Mouse (Mus musculus) cerebral cortex, adult 2 months (tissue): ENCODE data around the gene Fam83f.

Experiments
- WGBS: fragments of 180-500 bp; shearing (Covaris S2); methylation state at CpG from one replicate; pipeline ENCODE4 v1.1.7; 2018; 5-methylcytosine and 5-hydroxymethylcytosine counted together

Gene Fam83f

GRCm38 (mm10) chr15:80705828-80706549 lies 34.3 kb downstream of the Fam83f start:
- WGBS, result 15% methylated on average over 18 of the region's 18 CpGs

DNA sequence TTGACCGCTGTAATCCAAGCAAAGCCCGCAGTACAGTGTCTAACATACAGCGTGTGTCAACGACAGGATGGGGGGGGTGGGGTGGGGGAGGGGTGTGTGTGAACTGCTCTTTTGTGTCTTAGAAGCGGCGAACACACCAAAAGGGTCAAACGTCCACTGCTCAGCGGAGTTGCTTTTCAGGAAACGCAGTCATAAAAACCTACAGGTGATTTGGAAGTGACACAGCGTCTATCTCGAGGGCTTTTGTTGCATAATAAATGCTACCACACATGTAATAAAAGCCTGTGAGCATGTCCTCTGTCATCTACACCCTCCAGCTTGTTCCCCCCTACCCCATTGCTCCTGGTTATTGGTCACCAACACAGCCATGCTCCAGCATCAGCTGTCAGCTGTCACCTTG lies 34.9 kb downstream of the Fam83f start:
- 8% methylated on average over 11 of the region's 11 CpGs for WGBS

- WGBS, result 15% methylated on average over 8 of the region's 8 CpGs
Observed at GRCm38 (mm10) chr15:80707088-80707487, 35.4 kb downstream of the Fam83f start.

DNA sequence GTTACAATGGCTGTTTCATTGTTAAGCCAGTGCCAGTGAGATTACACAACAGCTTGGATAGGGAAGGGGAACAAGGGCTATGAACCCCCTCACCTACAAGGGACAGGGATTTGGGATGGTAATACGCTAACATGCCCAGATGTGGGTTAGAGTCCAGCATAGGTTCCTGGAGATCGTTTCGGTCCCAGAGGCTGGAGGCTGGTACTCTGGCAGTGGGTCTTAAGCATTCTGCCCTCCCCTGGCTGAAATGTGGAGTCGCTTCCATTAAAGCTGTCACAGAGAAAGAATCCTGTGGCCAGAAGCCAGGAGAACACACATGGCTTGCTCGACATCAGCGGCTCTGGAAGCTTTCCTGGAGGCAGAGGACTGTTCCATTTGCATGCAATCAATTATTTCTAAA lies 37.9 kb downstream of the Fam83f start:
- 25% methylated on average over 6 of the region's 6 CpGs for WGBS

GRCm38 (mm10) chr15:80710257-80710607 lies 38.6 kb downstream of the Fam83f start:
- 10% methylated on average over 5 of the region's 5 CpGs for WGBS

DNA sequence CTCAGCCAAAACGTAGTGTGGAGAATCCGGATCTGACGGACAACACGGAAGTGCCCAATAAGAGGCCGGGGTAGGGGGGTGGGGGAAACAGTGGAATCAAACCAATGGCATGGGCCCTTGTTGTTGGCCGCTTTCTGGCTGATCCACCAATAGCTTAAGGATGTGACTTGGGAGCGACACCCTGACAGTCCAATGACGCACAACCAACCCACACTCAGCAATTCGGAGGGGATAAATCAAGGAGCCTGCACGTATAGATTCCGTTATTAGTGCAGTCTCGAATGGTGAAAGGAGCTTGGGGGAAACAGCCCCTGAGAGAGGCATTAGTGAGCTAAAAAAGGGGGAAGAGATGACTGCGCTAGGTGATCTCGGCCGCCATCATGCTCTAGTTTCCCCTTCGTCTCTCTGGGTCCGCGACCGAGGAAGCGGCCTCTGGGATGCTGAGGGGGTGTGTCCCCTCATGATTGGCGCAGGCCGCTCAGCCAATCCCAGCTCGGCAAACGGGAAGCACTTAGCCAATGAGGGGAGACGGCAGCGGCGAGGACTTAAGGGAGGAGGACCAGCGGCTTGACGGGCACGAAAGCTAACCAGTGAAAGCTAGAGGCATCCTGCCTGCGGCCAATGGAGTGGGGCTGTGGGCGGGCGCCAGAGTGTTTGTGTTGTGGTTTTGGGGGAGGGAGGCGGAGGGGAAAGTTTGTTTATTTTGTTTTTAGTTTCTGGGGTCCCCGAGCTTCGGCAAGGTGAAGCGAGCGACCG lies 39.1 kb downstream of the Fam83f start, which contains the start of gene Tnrc6b:
Gene Tnrc6b (plus strand): TSS at position 706 of the 756 bp plus-strand sequence.
- under 1% methylated on average over 39 of the region's 39 CpGs for WGBS

DNA sequence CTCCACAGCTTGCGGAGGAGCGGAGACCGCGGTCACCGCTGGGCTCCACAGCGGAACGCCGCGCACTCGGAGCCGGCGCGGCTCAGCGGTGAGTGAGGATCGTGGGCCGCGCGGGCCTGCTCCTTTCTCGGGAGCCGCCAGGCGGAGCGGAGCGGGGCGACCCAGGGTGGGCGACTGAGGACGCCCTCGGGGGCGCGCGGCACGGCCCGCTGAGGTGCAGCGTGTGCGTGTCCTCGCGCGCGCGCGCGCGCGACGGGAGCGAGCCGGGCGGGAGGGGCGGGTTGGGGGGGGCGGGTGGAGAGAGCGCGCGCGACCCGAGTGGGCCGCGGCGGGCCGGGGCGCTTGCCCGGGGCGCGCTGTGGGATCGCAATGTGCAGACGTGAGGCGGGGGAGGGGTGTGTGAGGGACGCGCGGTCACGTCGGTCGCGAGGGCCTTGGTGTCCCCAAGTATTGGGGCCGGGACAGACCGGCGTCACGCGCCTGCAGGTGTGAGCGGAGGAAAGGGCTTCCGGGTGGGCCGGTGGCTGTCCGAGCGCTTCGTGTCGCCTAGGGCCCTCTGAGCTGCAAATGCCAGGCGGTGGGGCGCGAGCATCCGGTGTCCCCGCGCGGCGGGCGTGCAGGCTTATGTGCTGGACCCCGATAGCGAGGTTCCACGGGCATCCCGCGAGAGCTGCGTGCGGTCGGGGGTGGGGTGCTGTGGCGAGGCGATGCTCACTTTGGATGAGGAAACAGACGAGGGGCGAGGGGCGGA lies 39.9 kb downstream of the Fam83f start:
- under 1% methylated on average over 97 of the region's 106 CpGs for WGBS

- WGBS, result 87% methylated on average over 4 of the region's 4 CpGs
Observed at GRCm38 (mm10) chr15:80714299-80714698, 42.7 kb downstream of the Fam83f start.

GRCm38 (mm10) chr15:80716631-80717135 lies 45.0 kb downstream of the Fam83f start:
- WGBS, result 81% methylated on average over 8 of the region's 8 CpGs

DNA sequence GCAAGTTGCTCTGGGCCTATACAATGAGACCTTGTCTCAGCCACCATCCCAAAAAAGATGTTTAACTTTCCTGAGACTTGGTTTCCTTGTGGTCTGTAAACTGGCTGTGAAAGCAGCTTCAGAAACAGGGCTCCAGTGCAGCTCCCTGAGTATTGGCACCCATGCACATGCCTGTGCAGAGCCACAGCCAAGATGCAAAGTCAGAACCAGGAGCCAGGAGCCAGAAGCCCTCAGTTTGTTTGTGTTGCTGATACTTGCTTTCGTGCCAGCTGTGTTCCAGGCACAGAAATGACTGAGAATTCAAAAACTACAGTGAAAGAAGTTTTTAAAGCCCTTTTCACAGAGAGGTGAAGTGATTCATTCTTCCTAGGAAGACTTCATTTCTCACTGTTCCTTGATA lies 45.8 kb downstream of the Fam83f start:
- WGBS, result 20% methylated on average over 1 of the region's 1 CpGs

DNA sequence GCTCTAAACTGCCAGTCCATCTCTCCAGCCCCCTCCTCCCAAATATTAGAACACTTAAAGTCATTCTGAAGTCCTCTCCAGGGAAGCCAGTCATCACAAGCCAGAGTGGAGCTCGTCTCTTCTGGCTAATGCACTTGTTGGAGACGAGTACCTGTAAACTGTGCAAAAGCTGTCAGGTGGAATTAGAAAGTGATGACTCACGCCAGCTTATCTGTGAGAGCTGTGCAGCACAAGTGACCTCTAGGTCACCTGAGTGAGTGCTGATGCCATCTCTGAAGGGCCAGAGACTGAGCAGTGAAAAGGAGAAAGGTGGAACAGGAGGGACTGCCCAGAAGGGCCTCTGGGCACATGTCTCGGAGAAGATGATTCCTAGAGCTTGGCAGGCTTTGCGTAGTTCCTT lies 48.6 kb downstream of the Fam83f start:
- WGBS, result 82% methylated on average over 5 of the region's 5 CpGs

DNA sequence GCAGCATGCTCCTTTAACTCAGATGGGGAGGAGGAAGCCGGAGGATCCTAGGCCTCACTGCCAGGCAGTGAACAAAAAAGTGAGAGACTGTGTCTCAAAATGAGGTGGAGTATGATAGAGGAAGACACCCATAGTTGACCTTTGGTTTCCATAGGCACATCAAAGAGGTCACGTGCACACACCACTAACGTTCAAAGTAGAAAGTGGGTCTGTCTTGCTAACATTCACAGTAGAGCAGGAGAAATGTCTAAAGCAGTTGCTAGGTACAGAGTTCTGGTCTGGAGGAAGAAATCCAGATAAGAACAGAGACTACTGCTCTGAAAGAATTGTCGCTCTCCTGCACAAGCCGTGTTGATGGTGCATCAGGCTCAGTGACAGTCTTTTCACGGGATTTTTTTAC lies 50.2 kb downstream of the Fam83f start:
- WGBS, result 72% methylated on average over 6 of the region's 6 CpGs

DNA sequence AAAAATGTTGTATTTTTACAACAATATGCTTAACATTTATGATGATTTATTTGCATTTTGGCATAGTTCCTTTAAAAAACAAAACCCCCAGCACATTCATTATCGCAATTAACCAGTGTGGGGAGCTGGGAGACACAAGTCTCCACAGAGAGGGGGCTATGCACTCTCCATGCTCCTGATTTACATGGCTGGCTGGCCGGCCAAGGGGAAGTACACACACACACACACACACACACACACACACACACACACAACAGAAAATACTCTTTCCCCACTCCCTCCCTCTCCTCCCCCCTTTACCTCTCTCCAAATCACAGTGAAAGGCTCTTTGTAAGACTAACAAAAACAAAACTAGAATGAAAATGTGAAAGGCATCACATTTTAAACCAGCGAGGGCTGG lies 50.7 kb downstream of the Fam83f start:
- WGBS, result 50% methylated on average over 3 of the region's 3 CpGs

DNA sequence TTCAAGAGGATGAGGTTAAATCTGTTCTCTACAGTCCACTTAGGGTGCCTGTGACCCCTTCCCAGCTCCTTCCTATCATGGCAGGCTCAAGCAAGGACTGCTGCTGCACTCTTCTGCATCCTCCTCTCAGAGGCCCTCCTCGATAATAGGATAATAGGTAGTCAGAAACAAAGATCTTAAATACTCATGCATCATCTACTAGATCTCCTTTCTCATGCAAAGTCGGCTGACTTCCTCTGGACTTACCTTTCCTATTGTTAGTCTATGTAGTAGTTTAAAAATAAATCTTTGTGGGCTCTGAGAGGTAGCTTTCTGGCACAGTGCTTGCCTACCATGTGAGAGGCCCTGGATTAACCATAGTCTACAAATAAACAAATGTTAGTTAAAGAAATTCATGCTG lies 57.8 kb downstream of the Fam83f start:
- WGBS, result 75% methylated on average over 2 of the region's 2 CpGs

GRCm38 (mm10) chr15:80731043-80731442 lies 59.4 kb downstream of the Fam83f start:
- WGBS, result 85% methylated on average over 1 of the region's 1 CpGs

DNA sequence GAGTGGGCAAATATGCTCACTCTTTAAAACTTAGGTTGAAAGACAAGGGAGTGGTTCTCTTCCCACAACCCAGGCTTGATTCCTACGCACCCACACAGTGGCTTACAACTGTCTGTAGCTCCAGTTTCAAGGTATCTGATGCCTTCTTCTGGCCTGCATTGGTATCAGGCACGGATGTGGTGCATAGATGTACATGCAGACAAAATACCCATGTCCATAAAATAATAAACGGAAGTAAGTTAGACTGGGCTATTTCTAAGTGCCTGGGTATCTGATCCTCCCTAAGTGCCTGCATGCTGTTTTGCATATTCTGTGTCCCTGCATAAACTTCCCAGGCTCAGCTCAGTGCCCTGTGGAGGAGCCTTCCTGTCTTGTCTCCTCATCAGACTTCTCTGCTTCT lies 59.9 kb downstream of the Fam83f start:
- 85% methylated on average over 3 of the region's 3 CpGs for WGBS

GRCm38 (mm10) chr15:80732266-80733030 lies 60.8 kb downstream of the Fam83f start:
- 62% methylated on average over 4 of the region's 4 CpGs for WGBS

DNA sequence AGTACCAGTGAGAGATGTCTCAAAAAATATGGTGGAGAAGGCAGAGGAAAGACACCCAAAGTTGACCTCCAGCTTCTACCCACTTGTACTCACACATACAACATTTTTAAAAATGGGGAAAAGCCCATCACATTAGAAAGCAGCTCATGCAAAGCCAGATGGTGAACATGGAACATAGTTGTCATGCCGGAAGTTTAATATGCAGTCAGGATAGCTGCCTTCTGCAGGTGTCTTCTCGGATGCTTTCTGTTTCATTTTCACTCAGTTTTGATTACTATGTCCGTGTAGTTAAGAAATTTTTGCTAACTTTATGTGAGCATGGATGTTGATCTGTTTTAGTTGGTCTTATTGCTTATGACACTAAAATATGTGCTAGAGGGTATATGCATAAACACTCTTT lies 63.7 kb downstream of the Fam83f start:
- 91% methylated on average over 3 of the region's 3 CpGs for whole genome bisulfite sequencing

DNA sequence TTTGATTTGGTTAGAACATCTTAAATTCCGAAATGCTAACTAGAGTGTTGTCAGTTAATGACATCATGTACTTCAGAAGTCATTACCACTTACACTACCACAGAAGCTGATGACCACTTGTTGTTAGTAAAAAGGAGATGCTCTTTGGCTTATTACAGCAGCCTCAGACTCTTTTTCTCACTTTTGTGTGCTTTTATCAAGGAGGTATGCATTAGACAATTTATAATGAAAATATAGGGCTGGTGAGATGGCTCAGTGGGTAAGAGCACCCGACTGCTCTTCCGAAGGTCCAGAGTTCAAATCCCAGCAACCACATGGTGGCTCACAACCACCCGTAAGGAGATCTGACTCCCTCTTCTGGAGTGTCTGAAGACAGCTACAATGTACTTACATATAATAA lies 64.1 kb downstream of the Fam83f start:
- 96% methylated on average over 4 of the region's 4 CpGs for WGBS

- 68% methylated on average over 1 of the region's 1 CpGs for WGBS
Observed at GRCm38 (mm10) chr15:80736553-80736952, 64.9 kb downstream of the Fam83f start.

DNA sequence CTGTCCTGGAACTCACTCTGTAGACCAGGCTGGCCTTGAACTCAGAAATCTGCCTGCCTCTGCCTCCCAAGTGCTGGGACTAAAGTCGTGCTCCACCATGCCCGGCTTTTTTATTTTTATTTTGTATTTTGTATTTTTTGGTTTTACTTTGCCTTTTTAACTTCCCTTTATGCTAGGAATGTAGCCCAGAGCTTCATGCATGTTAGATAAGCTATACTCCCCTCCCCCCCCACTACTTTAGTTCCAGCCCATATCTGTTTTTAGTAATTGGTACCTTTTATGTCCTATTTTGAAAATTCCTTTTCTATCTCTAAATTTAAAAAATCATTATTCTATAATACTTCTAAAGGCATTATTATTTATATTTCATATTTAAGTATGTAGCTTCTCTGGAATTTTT lies 66.6 kb downstream of the Fam83f start:
- WGBS, result 89% methylated on average over 2 of the region's 2 CpGs

GRCm38 (mm10) chr15:80739972-80740371 lies 68.3 kb downstream of the Fam83f start:
- 94% methylated on average over 1 of the region's 1 CpGs for WGBS
